Mouse (Mus musculus) Muller cell, postnatal 12 days (primary cell): ENCODE data around the gene Mmp21.

ENCODE experiments used
- DNase-seq: peaks from one replicate; pipeline ENCODE4 v3.0.0-alpha.2; 2015; ENCODE audit errors: inconsistent ontology term

Gene Mmp21

DNA sequence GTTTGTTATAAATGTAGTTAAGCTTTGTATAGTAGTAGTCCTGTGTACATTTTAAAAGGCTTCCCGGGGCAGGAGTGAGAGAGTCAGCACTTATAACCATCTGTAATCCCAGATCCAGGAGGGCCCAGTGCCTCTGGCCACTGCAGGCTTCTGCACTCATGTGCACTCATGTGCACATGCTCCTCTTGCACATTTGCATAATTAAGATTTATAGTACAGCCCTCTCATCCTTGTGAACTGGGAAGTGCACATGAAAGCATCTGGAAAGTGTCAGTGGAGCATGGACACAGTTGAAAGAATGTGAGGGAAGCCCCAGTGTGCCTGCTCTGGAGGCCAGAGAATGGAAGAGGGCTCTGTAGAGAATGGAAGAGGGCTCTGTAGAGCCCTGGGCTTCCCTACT lies 17.4 kb downstream of the Mmp21 start:
- no peak for DNase-seq

DNA sequence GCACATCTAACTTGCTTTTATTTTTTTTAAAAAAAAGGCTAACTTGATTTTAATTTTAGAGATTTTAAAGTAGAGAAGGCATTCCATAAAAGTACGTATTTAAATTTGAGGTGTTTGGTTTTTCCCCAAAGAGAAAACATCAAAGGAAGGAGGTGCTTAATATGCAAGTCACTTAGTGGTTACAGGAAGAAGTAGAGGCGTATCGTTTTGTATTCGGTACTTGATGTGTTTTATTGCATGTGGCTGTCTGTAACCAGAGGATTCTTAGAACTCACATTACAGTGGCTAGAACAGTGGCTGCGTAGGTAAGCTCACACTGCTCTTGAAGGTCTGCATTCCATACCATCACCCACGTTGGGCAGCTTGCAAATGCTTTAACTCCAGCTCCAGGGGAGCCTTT lies 34.1 kb downstream of the Mmp21 start:
- DNase-seq: no peak

DNA sequence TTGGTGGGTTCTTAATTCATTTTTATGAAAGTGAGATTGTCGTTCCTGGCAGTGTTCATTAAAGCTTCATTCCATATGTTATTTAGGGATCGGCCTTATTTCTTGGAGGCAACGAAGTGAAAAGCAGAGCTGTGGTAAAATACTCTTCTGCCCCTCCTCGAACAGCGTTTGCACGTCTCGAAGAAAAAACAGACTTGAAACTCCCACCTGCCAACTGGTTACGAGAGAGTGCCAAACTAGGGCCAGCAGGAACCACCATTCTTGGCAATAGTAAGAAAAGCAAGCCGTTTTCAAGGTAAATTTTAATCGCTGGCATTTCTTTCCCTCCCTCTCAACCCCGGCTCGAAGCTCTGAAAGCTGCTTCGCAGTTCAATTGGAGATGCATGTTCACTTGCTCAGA lies 41.0 kb downstream of the Mmp21 start:
- DNase-seq: no peak

DNA sequence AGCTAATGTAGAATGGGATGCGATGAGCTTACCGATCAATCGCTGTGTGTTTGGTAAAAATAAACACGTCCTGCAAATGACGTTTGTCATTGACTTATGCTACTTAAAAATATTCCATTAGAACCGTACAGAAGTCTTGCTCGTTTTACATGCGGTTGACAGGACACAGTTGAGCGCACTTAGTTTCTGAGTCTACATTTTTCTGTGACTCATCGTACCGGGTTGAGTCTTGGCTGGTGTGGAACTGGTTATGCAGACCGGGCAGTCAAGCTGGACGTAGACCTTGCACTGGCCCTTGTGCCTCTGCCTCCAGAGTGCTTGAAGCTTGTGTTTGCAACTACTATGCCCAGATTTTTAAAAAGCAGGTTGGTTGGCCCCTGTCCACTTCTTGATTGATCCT lies 41.6 kb downstream of the Mmp21 start:
- DNase-seq: peak; percentile 68

DNA sequence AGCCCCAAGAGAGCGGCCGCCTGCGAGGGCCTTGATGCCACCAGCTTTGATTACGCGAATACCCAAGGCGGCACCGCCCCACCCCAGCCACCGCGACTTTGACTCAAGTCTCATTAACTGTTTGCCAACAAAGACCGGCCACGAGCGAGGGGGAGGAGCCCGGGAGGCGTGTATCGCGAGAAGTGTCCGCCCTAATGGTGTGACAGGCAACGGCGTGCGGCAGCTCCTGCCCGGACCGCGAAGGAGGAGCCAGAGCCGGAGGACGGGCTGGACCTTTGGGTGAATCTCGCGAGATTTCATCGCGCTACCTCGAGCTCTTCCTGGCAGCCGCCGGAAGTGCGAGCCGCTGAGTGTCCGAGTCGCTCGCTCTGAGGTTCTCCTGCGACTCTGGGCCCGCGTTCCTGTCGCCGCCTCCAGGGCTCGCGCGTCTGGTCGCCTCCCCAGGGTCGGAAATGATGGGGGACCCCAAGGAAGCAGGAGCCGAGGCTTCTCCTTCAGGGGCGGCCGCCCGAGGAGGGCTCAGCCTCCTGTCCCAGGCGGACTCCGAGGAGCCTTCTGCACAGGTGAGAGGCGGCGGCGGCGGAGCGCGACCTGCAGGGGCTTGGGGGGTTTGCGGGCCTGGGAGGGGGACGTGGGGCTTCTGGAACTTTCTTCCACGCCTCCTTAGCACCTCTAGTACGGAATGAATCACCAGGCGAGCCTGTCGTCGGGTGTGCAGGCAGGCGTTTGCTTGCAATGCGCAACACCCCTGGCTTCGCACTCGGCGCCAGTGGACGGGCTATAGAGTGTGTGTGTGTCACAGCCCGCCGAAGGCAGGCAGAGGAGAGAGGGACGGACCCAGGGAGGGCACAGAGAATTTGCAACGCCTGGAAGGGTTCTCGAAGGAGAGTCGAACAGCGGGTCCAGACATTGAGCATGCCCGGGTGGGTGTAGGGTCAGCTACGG lies 42.2 kb downstream of the Mmp21 start, which contains the start of gene Edrf1:
Edrf1 (plus strand) TSS at position 183 of the 945 bp plus-strand sequence.
- peak; percentile 100 for DNase-seq

DNA sequence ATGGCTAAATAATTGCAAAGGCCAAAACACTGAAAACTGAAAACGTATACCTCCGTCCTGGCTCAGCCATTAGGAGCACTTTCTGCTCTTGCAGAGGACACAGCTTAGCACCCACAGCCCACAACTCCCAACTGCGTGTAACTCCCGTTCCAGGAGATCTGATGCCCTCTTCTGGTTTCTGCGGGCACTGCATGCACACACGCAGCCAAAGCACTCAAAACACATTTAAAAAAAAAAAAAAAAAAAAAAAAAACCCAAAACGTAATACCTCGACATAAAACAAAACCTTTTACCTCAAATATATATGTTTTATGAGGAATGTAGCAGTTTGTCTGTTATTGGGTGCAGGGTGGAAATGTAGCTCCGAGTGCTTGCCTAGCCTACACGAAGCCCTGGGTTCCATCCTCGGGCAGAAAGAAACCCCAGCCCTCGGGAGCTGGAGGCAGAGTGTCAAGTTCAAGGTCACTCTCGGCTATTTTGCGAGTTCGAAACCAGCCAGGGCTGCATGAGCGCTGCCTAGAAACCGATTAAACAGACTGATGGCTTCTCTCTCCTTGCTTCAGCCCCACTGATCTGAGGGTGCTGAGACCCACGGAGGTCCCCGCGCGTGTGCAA lies 43.0 kb downstream of the Mmp21 start:
- peak; percentile 69 for DNase-seq

DNA sequence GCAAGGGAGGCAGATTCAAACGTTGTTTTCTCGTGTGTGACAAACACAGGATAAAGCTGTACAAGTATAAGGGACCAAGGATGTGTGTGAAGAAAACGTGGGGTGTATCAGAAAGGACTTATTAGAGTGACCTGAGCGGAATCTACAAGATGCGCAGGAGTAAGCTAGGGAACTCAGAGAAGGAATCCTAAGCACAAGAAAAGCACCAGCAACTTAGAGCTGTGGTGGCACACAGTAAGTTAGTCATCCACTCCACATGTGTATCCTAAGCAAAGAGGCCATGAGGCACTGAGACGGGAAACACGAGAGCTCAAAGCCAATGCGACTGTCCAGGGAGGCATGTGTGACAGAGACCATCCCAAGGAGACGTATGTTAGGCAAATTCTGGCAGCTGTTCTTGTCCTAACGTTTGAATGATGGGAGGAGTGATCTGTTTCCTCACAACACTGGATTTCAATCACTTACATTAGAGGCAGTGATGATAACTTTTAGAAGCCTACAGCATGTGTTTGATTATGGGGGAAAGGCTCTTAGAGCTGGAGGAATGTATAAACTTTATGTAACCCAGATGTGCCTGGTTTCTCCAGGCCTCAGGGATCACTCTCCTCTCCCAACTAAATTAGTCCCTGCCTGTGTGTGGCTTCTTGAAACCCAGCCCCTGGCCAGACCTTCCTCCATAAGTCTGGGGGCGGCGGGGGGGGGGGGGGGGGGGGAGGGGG lies 44.8 kb downstream of the Mmp21 start:
- no peak for DNase-seq

GRCm38 (mm10) chr7:133632476-133632875 lies 47.4 kb downstream of the Mmp21 start:
- peak; percentile 23 for DNase-seq

DNA sequence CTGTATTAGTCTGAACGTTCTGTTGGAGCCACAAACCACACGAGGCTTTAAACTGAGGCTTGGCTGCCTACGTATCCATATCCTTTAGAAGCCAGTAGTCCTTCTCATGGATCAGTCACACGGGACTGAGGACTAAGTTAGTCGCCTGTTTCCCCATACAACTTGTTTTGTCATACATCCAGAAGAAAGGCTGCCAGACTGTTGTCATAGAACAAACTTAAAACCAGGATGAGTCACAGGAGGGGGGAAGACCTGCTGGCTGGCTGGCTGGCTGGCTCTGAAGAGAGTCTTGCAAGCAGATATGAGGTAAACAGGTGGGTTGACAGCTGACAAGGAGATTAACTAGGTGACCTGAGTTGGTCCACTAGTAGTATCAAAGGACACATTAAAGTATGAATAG lies 49.0 kb downstream of the Mmp21 start:
- DNase-seq: no peak

DNA sequence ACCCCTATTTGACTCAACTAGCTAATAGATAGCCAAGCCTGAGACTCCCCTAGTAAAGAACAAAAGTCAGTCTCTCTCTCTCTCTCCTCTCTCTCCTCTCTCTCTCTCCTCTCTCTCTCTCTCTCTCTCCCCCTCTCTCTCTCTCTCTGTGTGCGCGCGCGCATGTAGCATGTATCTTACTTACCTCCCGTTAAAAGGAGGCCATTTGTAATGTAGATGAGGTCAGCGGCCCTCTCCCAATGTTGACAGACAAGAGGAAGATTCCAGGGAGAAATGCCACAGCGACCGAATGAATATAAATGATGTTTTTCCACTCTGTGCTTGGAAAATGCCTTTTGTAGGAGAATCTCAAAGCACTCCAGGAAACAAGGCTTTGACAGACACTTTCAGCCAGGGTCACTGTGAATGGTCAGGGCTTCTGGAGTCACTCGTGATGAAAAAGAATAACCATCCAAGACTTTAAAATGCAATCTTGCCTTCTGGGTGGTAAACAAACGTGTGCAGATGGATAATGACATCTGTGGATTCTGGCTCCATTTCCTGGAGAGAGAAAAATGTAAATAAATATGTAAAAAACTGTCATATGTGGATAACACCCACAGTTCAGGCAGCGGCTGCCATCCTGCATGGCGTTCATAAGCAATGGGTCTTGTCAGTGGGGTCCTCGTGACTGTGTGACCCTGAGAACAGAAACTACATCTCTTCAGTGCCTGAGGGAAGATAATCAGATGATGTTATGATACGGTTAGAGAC lies 52.5 kb downstream of the Mmp21 start:
- DNase-seq: no peak
